ENCODE assay signal across 8 mouse cellular contexts in genomic region chr16:78576478-78577084, GRCm38 (mm10). TPM values are rescaled to one million over a fixed set of nuclear protein-coding genes. Genes with fewer than 3 reads are reported as not detected.
DNase-seq lines count a peak whose midpoint lies in the region; ATAC-seq and TF ChIP-seq lines count a peak whose summit lies in the region.

TSS of gene D16Ertd472e (minus strand) at chr16:78576708.

- ATAC-seq in cerebellum, adult (ENCODE audit: insufficient number of reproducible peaks, low FRiP score, low TSS enrichment): peak; percentile 64
- peak; percentile 98 for ATAC-seq in forebrain, embryonic 15.5 days (replicated peaks)
- peak; percentile 99 for ATAC-seq in lung, embryonic 14.5 days (ENCODE audit: insufficient read depth)
- ATAC-seq in neutrophil, adult 5-6 weeks (ENCODE audit: extremely low read depth, insufficient number of reproducible peaks, low FRiP score, poor library complexity, severe bottlenecking): peak; percentile 72

- intact Hi-C loops in heart, postnatal 25 days (cut with DNase I): loop anchor here (5.0 kb wide), 3 partner anchors 94 to 199 kb away; partner anchors contain the start of gene Btg3

- H3K27ac ChIP-seq in forebrain, embryonic 15.5 days (replicated peaks): peak within 1 kb of the TSS; percentile 90
- H3K27ac ChIP-seq in layer of hippocampus, adult 2 months: peak within 1 kb of the TSS; percentile 90
- peak within 1 kb of the TSS; percentile 94 for H3K27ac ChIP-seq in lung, embryonic 14.5 days (ENCODE audit: low read depth)

- H3K4me1 ChIP-seq in forebrain, embryonic 15.5 days: peaks cover 35% of the 10 kb centered on the region
- peaks cover 6% of the 10 kb centered on the region for H3K4me1 ChIP-seq in lung, embryonic 14.5 days (ENCODE audit: insufficient read depth)

- H3K36me3 ChIP-seq in forebrain, embryonic 15.5 days: no peaks in the 10 kb centered on the region
- H3K36me3 ChIP-seq in lung, embryonic 14.5 days (ENCODE audit: insufficient read depth): no peaks in the 10 kb centered on the region

- DNase-seq in ES-CJ7 (ENCODE audit: low read depth, low spot score): peak; percentile 85
- peak; percentile 82 for DNase-seq in heart, postnatal 25 days (ENCODE audit: low spot score)
- peak; percentile 77 to 79 for DNase-seq in layer of hippocampus, adult 2 months (ENCODE audit: low spot score in 2 of 2)
- DNase-seq in lung, embryonic 14.5 days: peak; percentile 94
- peak; percentile 84 for DNase-seq in testis, postnatal 14 days (ENCODE audit: low spot score)

- H3K4me3 ChIP-seq in forebrain, embryonic 15.5 days: peak within 1 kb of the TSS; percentile 74
- peak within 1 kb of the TSS; percentile 93 for H3K4me3 ChIP-seq in layer of hippocampus, adult 2 months
- peak within 1 kb of the TSS; percentile 74 for H3K4me3 ChIP-seq in lung, embryonic 14.5 days (ENCODE audit: low read depth, low read length)

- H3K4me2 ChIP-seq in forebrain, embryonic 15.5 days (replicated peaks): peak within 1 kb of the TSS; percentile 56
- peak within 1 kb of the TSS; percentile 73 for H3K4me2 ChIP-seq in lung, embryonic 14.5 days

- no peak for TF ChIP-seq CTCF in layer of hippocampus, adult 2 months (conservative IDR thresholded peaks at IDR 0.05)
- no peak for TF ChIP-seq CTCF in lung, embryonic 14.5 days (IDR thresholded peaks at IDR 0.05; ENCODE audit: low read depth)

- H3K27me3 ChIP-seq in forebrain, embryonic 15.5 days: no peaks in the 10 kb centered on the region
- H3K27me3 ChIP-seq in lung, embryonic 14.5 days (ENCODE audit: insufficient read depth, low read length): no peaks in the 10 kb centered on the region

- H3K9me3 ChIP-seq in forebrain, embryonic 15.5 days: no peaks in the 10 kb centered on the region
- H3K9me3 ChIP-seq in lung, embryonic 14.5 days (ENCODE audit: low read depth, low read length): no peaks in the 10 kb centered on the region

- under 1% methylated on average over 55 of the region's 70 CpGs for WGBS in forebrain, embryonic 15.5 days
- WGBS in lung, embryonic 14.5 days: under 1% methylated on average over 57 of the region's 70 CpGs

- H3K9ac ChIP-seq in forebrain, embryonic 15.5 days (replicated peaks): peak within 1 kb of the TSS; percentile 76
- H3K9ac ChIP-seq in lung, embryonic 14.5 days: peak within 1 kb of the TSS; percentile 86

RNA-seq across cellular contexts. Expression of gene D16Ertd472e, which starts in this region (rescaled TPM):
- polyA plus RNA-seq in forebrain, embryonic 15.5 days (2015; fragmentation: Nextera tagmentation; extraction: Ambion mirVana): 11.3 and 12.8 TPM in 2 replicates
- total RNA-seq in heart, postnatal 25 days (2021): 1 to 10 TPM; 4.2 to 4.9 TPM
- 10 to 100 TPM; 15.8 to 16.8 TPM for total RNA-seq in layer of hippocampus, adult 2 months (2021)
- 20.0 and 20.3 TPM in 2 replicates for polyA plus RNA-seq in lung, embryonic 14.5 days (2014; fragmentation: Nextera tagmentation; extraction: Ambion mirVana)
- 23.6 and 24.4 TPM in 2 replicates for total RNA-seq in neutrophil, adult 5-6 weeks (2017)

Comparison
In these comparisons a context has a peak if more than half of its experiments do, and no peak if none do; other contexts are left out.
1. Peak in every context shown above with its lines: DNase-seq, ATAC-seq, H3K4me3 ChIP-seq and H3K27ac ChIP-seq.